Mouse (Mus musculus): Measurements from ENCODE around the gene Ercc1. TPM values are rescaled to one million over a fixed set of nuclear protein-coding genes. Genes with fewer than 3 reads are reported as not detected.

The Ercc1 gene
- polyA plus RNA-seq, 1 experiment from 2014 or later: 100 TPM

GRCm38 (mm10) chr7:19361720-19362119, 17.1 kb downstream of the Ercc1 start:
- WGBS: 10% methylated on average over 16 of the region's 16 CpGs
- Histone ChIP-seq H3K4me3 (replicated peaks) (peak overlapping the region; percentile 66), H3K4me1 (peaks cover 46% of the 10 kb centered on the region), H3K27me3 (peaks cover 16% of the 10 kb centered on the region), H3K4me2 (peak overlapping the region; percentile 97), H3K27ac (0 out of 2 replicates have a peak overlapping the region, but pooled peaks have one; percentile 8), H3K9ac (0 out of 2 replicates have a peak overlapping the region, but pooled peaks have one; percentile 73), H3K9me3 (no peaks in the 10 kb centered on the region), H3K36me3 (replicated peaks) (peaks cover 10% of the 10 kb centered on the region)
- ATAC-seq (ENCODE audit: low FRiP score): no peak

GRCm38 (mm10) chr7:19362276-19362675, 17.7 kb downstream of the Ercc1 start:
- peaks cover 5% of the 10 kb centered on the region for H3K36me3 ChIP-seq (replicated peaks)
- no peak overlapping the region for H3K4me2 ChIP-seq
- H3K9me3 ChIP-seq: no peaks in the 10 kb centered on the region
- 0 out of 2 replicates have a peak overlapping the region, but pooled peaks have one; percentile 8 for H3K27ac ChIP-seq
- no peak overlapping the region for H3K9ac ChIP-seq
- peaks cover 16% of the 10 kb centered on the region for H3K27me3 ChIP-seq
- H3K4me3 ChIP-seq (replicated peaks): peak overlapping the region; percentile 66
- WGBS: 23% methylated on average over 4 of the region's 4 CpGs
- no peak for ATAC-seq (ENCODE audit: low FRiP score)
- peaks cover 46% of the 10 kb centered on the region for H3K4me1 ChIP-seq

- Histone ChIP-seq H3K36me3 (replicated peaks) (no peaks in the 10 kb centered on the region; the same call in 1 of the 2 replicates), H3K4me2 (no peak overlapping the region), H3K4me3 (replicated peaks) (no peak overlapping the region), H3K9ac (no peak overlapping the region; the same call in 1 of the 2 replicates), H3K27ac (no peak overlapping the region), H3K27me3 (peaks cover 23% of the 10 kb centered on the region), H3K4me1 (peaks cover 38% of the 10 kb centered on the region), H3K9me3 (no peaks in the 10 kb centered on the region)
- no peak for ATAC-seq (ENCODE audit: low FRiP score)
- WGBS: 3% methylated on average over 18 of the region's 18 CpGs
Observed at GRCm38 (mm10) chr7:19363881-19364280, 19.3 kb downstream of the Ercc1 start.

GRCm38 (mm10) chr7:19365376-19365775, 20.8 kb downstream of the Ercc1 start:
- Histone ChIP-seq H3K9ac (no peak overlapping the region), H3K4me2 (no peak overlapping the region), H3K27me3 (peaks cover 34% of the 10 kb centered on the region), H3K9me3 (no peaks in the 10 kb centered on the region), H3K27ac (no peak overlapping the region), H3K36me3 (replicated peaks) (no peaks in the 10 kb centered on the region; the same call in 1 of the 2 replicates), H3K4me1 (peaks cover 36% of the 10 kb centered on the region), H3K4me3 (replicated peaks) (no peak overlapping the region)
- ATAC-seq (ENCODE audit: low FRiP score): no peak
- 80% methylated on average over 4 of the region's 4 CpGs for WGBS

DNA sequence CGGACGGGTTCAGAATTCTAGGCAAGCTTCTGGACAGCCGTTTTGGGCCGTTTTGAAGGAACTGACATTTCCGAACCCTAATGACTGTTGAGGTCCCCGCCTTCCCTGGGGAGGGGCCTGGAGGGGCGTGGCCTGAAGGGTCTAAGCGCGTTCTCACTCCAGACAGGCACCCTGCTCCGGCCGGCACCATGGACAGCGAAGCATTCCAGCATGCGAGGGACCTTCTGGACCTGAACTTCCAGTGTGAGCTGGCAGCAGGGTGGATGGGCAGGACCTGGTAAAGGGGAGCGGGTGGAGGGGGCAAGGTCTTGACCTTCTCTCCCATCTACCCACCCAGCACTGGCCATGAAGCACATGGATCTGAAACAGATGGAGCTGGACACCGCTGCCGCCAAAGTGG, 23.8 kb downstream of the Ercc1 start:
- Histone ChIP-seq H3K4me1 (peaks cover 15% of the 10 kb centered on the region), H3K27me3 (peaks cover 21% of the 10 kb centered on the region), H3K4me3 (replicated peaks) (no peak overlapping the region), H3K27ac (no peak overlapping the region), H3K9ac (no peak overlapping the region), H3K4me2 (no peak overlapping the region), H3K36me3 (replicated peaks) (no peaks in the 10 kb centered on the region; the same call in 1 of the 2 replicates), H3K9me3 (no peaks in the 10 kb centered on the region)
- no peak for ATAC-seq (ENCODE audit: low FRiP score)
- 21% methylated on average over 16 of the region's 16 CpGs for WGBS

DNA sequence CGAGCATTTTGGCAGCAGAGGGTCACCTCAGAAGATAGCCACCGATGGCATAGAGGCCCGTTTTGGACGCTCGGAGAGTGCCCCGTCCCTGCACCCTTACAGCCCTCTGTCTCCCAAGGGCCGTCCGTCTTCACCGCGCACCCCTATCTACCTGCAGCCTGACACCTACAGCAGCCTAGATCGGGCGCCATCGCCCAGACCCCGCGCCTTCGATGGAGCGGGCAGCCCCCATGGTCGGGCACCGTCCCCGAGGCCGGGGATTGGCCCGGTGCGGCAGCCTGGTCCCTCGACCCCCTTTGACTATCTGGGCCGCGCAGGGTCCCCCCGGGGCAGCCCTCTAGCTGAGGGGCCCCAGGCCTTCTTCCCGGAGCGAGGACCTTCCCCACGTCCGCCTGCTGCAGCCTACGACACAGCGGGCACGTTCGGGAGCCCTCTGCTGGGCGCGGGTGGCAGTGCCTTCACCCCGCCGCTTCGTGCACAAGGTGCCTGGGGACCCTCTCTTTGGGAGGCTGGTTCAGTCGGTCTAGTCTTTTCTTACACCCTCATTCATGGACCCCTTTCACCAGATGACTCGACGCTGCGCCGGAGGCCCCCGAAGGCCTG, 25.3 kb downstream of the Ercc1 start:
- Histone ChIP-seq H3K4me2 (peak overlapping the region; percentile 80), H3K9me3 (no peaks in the 10 kb centered on the region), H3K36me3 (replicated peaks) (no peaks in the 10 kb centered on the region; the same call in 1 of the 2 replicates), H3K4me1 (peaks cover 8% of the 10 kb centered on the region), H3K27me3 (peaks cover 18% of the 10 kb centered on the region), H3K9ac (peak overlapping the region; percentile 69), H3K4me3 (replicated peaks) (peak overlapping the region; percentile 47), H3K27ac (no peak overlapping the region)
- 11% methylated on average over 46 of the region's 46 CpGs for WGBS
- peak; percentile 89 for ATAC-seq (ENCODE audit: low FRiP score)

DNA sequence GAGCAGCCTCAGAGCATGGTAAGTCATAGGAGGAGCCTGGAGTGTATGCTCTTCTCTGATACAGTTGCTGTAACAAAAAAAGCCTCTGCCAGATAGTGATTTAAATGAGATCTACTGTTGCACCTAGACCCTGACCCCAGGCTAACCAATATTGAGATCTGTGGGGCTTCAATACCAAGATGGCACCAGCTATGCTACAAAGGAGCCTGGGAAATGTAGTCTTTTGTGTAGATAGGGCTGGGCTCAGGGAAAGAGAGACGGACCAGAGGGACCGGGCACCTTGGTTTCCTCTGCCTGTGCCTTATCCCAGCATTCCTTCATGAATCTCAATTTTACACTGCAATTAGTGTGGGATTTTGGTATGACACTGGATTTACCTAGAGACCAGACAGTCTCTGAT, 28.8 kb downstream of the Ercc1 start:
- H3K4me3 ChIP-seq (replicated peaks): no peak overlapping the region
- 93% methylated on average over 2 of the region's 2 CpGs for WGBS
- no peak overlapping the region for H3K4me2 ChIP-seq
- peaks cover 6% of the 10 kb centered on the region for H3K36me3 ChIP-seq (replicated peaks)
- H3K9me3 ChIP-seq: no peaks in the 10 kb centered on the region
- peaks cover 16% of the 10 kb centered on the region for H3K27me3 ChIP-seq
- ATAC-seq (ENCODE audit: low FRiP score): no peak
- no peak overlapping the region for H3K9ac ChIP-seq
- no peak overlapping the region for H3K27ac ChIP-seq
- H3K4me1 ChIP-seq: peaks cover 7% of the 10 kb centered on the region

GRCm38 (mm10) chr7:19375368-19375767, 30.8 kb downstream of the Ercc1 start:
- Histone ChIP-seq H3K4me1 (no peaks in the 10 kb centered on the region; the same call in 1 of the 2 replicates), H3K4me3 (replicated peaks) (no peak overlapping the region), H3K9me3 (no peaks in the 10 kb centered on the region), H3K4me2 (no peak overlapping the region), H3K9ac (no peak overlapping the region), H3K27me3 (no peaks in the 10 kb centered on the region), H3K36me3 (replicated peaks) (peaks cover 6% of the 10 kb centered on the region; the same call in 1 of the 2 replicates), H3K27ac (no peak overlapping the region)
- 83% methylated on average over 18 of the region's 18 CpGs for WGBS
- ATAC-seq (ENCODE audit: low FRiP score): 0 out of 2 replicates have a peak, but pooled peaks have one; percentile 25

DNA sequence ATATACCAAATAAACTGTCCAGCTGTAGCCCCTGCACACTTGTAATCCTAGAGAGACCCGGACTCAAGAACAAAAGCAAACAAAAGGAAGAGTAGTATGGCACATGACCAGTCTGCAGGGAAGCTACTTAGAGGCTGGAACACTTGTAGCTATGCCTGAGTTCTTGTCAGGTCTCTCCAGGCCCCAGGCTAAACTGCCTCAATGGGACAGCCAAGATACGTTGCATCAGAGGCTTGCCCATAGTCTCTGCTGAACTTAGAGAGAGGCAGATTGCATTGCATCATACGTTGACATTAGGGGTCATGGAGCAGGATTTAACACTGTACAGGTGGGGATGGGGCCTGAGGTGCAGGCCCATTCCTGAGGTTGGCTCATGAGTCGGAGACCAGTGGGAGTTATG, 31.4 kb downstream of the Ercc1 start:
- Histone ChIP-seq H3K36me3 (replicated peaks) (peaks cover 6% of the 10 kb centered on the region; the same call in 1 of the 2 replicates), H3K27me3 (no peaks in the 10 kb centered on the region), H3K4me1 (no peaks in the 10 kb centered on the region), H3K4me3 (replicated peaks) (no peak overlapping the region), H3K27ac (no peak overlapping the region), H3K9me3 (no peaks in the 10 kb centered on the region), H3K4me2 (no peak overlapping the region), H3K9ac (no peak overlapping the region)
- ATAC-seq (ENCODE audit: low FRiP score): no peak
- 89% methylated on average over 4 of the region's 4 CpGs for WGBS

- no peak for ATAC-seq (ENCODE audit: low FRiP score)
- Histone ChIP-seq H3K27ac (no peak overlapping the region), H3K27me3 (no peaks in the 10 kb centered on the region), H3K9ac (no peak overlapping the region), H3K4me2 (no peak overlapping the region), H3K9me3 (no peaks in the 10 kb centered on the region), H3K4me1 (peaks cover 7% of the 10 kb centered on the region), H3K36me3 (replicated peaks) (peaks cover 6% of the 10 kb centered on the region; the same call in 1 of the 2 replicates), H3K4me3 (replicated peaks) (no peak overlapping the region)
- WGBS: 77% methylated on average over 8 of the region's 8 CpGs
Observed at GRCm38 (mm10) chr7:19378049-19378448, 33.5 kb downstream of the Ercc1 start.

- WGBS: 6% methylated on average over 48 of the region's 48 CpGs
- Histone ChIP-seq H3K9ac (peak within 1 kb of the TSS; percentile 90), H3K36me3 (replicated peaks) (peaks cover 29% of the 10 kb centered on the region), H3K9me3 (no peaks in the 10 kb centered on the region), H3K4me1 (peaks cover 17% of the 10 kb centered on the region), H3K4me2 (peak within 1 kb of the TSS; percentile 88), H3K27me3 (no peaks in the 10 kb centered on the region), H3K27ac (peak within 1 kb of the TSS; percentile 59; the same call in 1 of the 2 replicates), H3K4me3 (replicated peaks) (peak within 1 kb of the TSS; percentile 74)
- ATAC-seq (ENCODE audit: low FRiP score): peak; percentile 98
Observed at GRCm38 (mm10) chr7:19381377-19382165, 37.0 kb downstream of the Ercc1 start, which contains the start of gene Ercc2. Gene Ercc2 (plus strand): TSS chr7:19382010.

- Histone ChIP-seq H3K4me3 (replicated peaks) (peak overlapping the region; percentile 74), H3K27me3 (no peaks in the 10 kb centered on the region), H3K4me1 (peaks cover 17% of the 10 kb centered on the region), H3K9ac (peak overlapping the region; percentile 90), H3K27ac (peak overlapping the region; percentile 59; the same call in 1 of the 2 replicates), H3K9me3 (no peaks in the 10 kb centered on the region), H3K4me2 (peak overlapping the region; percentile 88), H3K36me3 (replicated peaks) (peaks cover 34% of the 10 kb centered on the region)
- under 1% methylated on average over 37 of the region's 37 CpGs for WGBS
- ATAC-seq (ENCODE audit: low FRiP score): peak; percentile 67; the same call in 1 of the 2 replicates
Observed at GRCm38 (mm10) chr7:19382166-19382541, 37.6 kb downstream of the Ercc1 start.
